Mouse (Mus musculus): ENCODE results near the gene Magi1.

Magi1 gene

GRCm38 (mm10) chr6:94256982-94257830 is 26.5 kb downstream of the Magi1 start:
- no peak for DNase-seq

GRCm38 (mm10) chr6:94253943-94254342 is 29.8 kb downstream of the Magi1 start:
- no peak for DNase-seq

GRCm38 (mm10) chr6:94251358-94251945 is 32.3 kb downstream of the Magi1 start:
- no peak for DNase-seq

GRCm38 (mm10) chr6:94249286-94249790 is 34.4 kb downstream of the Magi1 start:
- no peak for DNase-seq

- no peak for DNase-seq
Measured at GRCm38 (mm10) chr6:94241251-94241650, 42.5 kb downstream of the Magi1 start.

- DNase-seq = no peak
Measured at GRCm38 (mm10) chr6:94238643-94239042, 45.1 kb downstream of the Magi1 start.

- DNase-seq = no peak
Measured at GRCm38 (mm10) chr6:94236899-94237298, 46.8 kb downstream of the Magi1 start.

GRCm38 (mm10) chr6:94232243-94232785 is 51.4 kb downstream of the Magi1 start:
- DNase-seq = no peak

GRCm38 (mm10) chr6:94231831-94232230 is 51.9 kb downstream of the Magi1 start:
- no peak for DNase-seq

GRCm38 (mm10) chr6:94231367-94231766 is 52.4 kb downstream of the Magi1 start:
- no peak for DNase-seq

- no peak for DNase-seq
Measured at GRCm38 (mm10) chr6:94230918-94231317, 52.8 kb downstream of the Magi1 start.

GRCm38 (mm10) chr6:94230129-94230528 is 53.6 kb downstream of the Magi1 start:
- no peak for DNase-seq

GRCm38 (mm10) chr6:94226262-94226661 is 57.5 kb downstream of the Magi1 start:
- DNase-seq = no peak

- DNase-seq = no peak
Measured at GRCm38 (mm10) chr6:94225832-94226231, 57.9 kb downstream of the Magi1 start.

- no peak for DNase-seq
Measured at GRCm38 (mm10) chr6:94225091-94225490, 58.6 kb downstream of the Magi1 start.

- no peak for DNase-seq
Measured at GRCm38 (mm10) chr6:94222253-94222652, 61.5 kb downstream of the Magi1 start.

GRCm38 (mm10) chr6:94221750-94222149 is 62.0 kb downstream of the Magi1 start:
- no peak for DNase-seq

GRCm38 (mm10) chr6:94218076-94218475 is 65.6 kb downstream of the Magi1 start:
- DNase-seq = no peak

GRCm38 (mm10) chr6:94215834-94216233 is 67.9 kb downstream of the Magi1 start:
- no peak for DNase-seq

- DNase-seq = no peak
Measured at GRCm38 (mm10) chr6:94214895-94215538, 68.7 kb downstream of the Magi1 start.

GRCm38 (mm10) chr6:94205926-94206325 is 77.8 kb downstream of the Magi1 start:
- DNase-seq = peak; percentile 47

GRCm38 (mm10) chr6:94203642-94204145 is 80.0 kb downstream of the Magi1 start:
- DNase-seq = peak; percentile 18

GRCm38 (mm10) chr6:94201940-94202339 is 81.8 kb downstream of the Magi1 start:
- no peak for DNase-seq

Data from kidney, postnatal 10 days (tissue).